Mouse (Mus musculus) layer of hippocampus, adult 9-11 months (tissue): ENCODE measurements around the gene Lyrm4.
"Not testable (repeated sequence)": the region's sequence is repeated elsewhere in the genome, so short reads cannot be mapped to it uniquely, and the experiment has no call there.

Experiments used
- DNase-seq: peaks from one replicate; pipeline ENCODE4 v3.0.0; 2022

The Lyrm4 gene

DNA sequence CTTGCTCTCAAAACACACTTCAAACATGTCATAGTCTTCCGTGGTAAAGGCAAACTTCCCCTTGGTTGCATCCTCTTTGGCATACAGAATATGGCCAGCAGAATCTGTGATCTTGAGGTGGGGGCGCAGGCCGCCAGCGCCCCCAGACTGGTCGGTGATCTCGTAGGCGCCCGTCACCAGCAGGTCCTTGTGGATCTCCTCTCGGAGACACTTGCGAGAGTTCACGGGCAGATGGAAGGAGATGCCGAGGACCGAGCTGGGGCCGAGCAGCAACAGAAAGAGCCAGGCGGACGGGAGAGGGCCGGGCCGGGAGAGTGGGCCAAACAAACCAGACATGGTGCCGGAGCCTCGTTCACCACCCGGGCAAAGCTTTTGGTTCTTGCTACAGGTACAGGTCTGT lies 126.1 kb downstream of the Lyrm4 start:
- DNase-seq = not testable (repeated sequence)

DNA sequence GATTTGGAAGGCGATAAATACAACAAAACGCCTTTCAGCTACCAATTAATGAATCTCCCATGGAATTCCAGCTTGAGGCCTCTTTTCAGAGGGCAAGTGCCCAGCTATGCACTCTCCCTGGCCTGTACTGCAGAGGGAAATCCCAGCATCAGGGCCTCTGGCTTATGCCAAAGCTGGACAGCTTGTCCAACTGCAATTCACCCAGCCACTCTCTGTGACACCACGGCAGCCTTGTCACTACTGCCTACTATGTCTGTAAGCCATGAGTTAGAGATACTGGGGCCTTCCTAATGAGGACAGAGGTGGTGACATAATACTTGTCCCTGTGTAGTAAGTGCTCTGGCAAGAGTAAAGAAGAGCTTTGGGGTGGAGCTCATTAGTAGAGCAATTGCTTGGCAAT lies 128.0 kb downstream of the Lyrm4 start:
- no peak for DNase-seq

DNA sequence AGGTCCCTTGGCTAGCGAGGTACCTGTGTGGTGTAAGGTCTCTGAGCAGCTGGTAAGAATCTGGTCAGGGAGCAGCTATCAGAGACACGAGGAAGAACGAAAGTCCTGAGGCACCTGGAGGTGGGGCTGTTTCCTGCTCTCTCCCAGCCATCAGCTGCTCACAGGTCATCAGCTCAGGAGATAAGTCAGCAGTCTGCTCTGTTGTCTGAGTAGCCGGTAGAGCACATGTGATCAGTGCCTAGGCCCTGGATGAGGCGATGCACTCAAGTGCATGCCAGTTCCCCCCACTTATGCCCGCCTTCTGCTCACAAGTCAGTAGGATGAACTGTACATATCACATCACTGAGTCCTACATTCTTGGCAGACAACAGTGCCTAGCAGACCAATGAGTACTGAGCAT lies 134.3 kb downstream of the Lyrm4 start:
- DNase-seq = no peak

GRCm38 (mm10) chr13:35980471-35980870 lies 136.9 kb downstream of the Lyrm4 start:
- peak; percentile 34 for DNase-seq

GRCm38 (mm10) chr13:35976912-35977311 lies 140.4 kb downstream of the Lyrm4 start:
- DNase-seq = no peak

GRCm38 (mm10) chr13:35969829-35970228 lies 147.5 kb downstream of the Lyrm4 start:
- no peak for DNase-seq

GRCm38 (mm10) chr13:35969431-35969721 lies 147.9 kb downstream of the Lyrm4 start:
- no peak for DNase-seq

GRCm38 (mm10) chr13:35968719-35969430 lies 148.5 kb downstream of the Lyrm4 start:
- no peak for DNase-seq

- DNase-seq = no peak
Measured at GRCm38 (mm10) chr13:35968131-35968718, 149.1 kb downstream of the Lyrm4 start.

DNA sequence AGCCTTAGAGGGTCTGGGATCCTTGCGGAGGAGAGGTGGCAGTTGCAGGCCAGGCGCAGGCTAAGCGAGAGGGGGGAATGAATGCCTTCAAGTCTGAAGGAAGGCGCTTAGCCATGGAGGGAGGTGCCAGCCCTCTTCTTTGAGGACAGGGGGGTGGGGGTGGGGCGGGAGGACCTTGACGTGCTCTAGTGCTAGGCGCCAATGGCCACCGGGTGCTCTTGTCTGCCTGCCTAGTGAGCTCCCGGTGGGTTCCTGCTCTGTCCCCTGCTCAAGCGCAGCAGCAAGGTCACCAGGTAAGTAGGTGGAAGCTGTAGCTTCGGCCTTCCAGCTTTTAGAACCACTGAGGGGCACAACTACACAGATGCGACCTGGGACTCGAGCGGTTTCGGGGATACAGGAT lies 149.6 kb downstream of the Lyrm4 start:
- DNase-seq = no peak

DNA sequence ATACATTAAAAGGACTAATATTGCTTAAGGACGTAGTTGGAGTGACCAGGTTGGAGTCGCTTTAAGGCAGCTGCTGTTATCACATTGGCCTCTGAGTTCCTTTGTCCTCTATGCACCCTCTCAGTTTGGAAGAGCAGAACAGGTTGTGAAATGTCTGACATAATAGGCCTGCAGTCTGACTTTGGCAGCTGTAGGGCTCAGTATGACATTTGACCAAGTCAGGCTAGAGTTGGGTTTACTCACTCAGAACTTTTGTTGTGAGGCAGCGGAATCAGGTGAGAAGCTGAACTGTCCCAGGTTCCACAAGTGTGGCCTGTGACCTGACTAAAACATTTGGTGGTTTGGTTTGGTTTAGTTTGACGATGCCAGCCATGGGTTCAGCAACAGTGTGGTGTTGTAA lies 153.7 kb downstream of the Lyrm4 start:
- DNase-seq = no peak

- DNase-seq = no peak
Measured at GRCm38 (mm10) chr13:35959391-35960067, 157.8 kb downstream of the Lyrm4 start.

DNA sequence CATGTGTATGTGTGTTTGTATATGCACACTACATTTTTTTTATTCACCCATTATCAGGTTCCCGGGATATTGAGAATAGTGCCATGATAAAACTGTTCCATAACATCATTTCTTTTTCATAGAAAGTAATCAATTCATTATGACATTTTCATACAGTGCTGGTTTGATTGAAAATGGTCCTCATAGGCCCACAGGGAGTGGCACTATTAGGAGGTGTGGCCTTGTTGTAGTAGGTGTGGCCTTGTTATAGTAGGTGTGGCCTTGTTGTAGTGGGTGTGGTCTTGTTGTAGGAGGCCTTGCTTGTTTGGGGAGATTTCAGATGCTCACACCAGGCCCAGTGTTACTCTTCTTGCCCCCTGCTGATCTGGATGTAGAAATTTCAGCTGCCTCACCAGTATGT lies 158.8 kb downstream of the Lyrm4 start, which contains the start of gene Ppp1r3g:
Gene Ppp1r3g (plus strand): TSS at position 301 of the 400 bp plus-strand sequence.
- no peak for DNase-seq

GRCm38 (mm10) chr13:35949814-35950455 lies 167.4 kb downstream of the Lyrm4 start:
- DNase-seq = no peak

- peak; percentile 60 for DNase-seq
Measured at GRCm38 (mm10) chr13:35947354-35948000, 169.8 kb downstream of the Lyrm4 start.

- no peak for DNase-seq
Measured at GRCm38 (mm10) chr13:35946659-35947353, 170.5 kb downstream of the Lyrm4 start.

- DNase-seq = no peak
Measured at GRCm38 (mm10) chr13:35940934-35941333, 176.4 kb downstream of the Lyrm4 start.

GRCm38 (mm10) chr13:35939871-35940665 lies 177.3 kb downstream of the Lyrm4 start:
- no peak for DNase-seq

DNA sequence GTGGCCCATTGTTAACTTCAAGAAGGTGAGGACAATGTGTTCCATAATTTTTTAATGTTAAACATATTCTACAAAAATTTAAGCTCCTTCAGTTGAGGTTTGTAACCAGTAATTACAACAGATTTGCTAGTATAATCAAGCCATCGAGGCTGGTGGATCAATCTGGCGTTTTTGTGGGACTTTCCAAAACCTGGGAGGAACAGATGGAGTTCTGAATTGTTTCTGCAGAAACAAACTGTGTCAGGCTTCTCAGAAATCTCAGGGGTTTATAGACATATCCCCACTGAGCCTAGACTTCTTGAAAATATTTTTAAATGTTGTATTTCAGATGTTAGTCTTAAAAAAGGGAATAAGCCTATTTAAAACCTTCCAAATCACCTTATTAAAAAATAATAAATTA lies 179.3 kb downstream of the Lyrm4 start:
- DNase-seq = peak; percentile 66
